Mouse (Mus musculus): ENCODE measurements around the gene Abca5. TPM values are rescaled to one million over a fixed set of nuclear protein-coding genes. Genes with fewer than 3 reads are reported as not detected.

Gene Abca5
- polyA plus RNA-seq, 1 experiment from 2014 or later = 8.7 TPM

DNA sequence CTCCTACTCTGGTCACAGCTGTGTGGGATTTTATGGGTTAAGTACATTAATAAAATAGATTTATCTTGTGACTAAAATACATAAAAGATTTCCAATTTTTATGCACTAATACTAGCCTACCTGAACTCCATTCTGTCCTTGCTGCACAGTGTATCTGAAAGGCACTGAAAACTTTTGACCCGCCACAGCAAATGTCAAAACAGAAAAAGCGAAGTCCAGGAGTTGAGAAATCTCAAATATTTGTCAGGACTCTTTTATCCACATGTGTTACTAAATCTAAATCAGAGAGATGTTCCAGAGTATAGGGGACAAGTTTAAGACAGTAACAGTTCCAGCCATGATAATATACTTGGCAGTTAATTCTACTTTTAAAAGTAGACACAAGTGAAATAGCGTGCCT lies 85.3 kb downstream of the Abca5 start:
- 80% methylated on average over 3 of the region's 3 CpGs for WGBS
- Histone ChIP-seq H3K4me2 (no peak overlapping the region), H3K4me3 (no peak overlapping the region), H3K9me3 (no peaks in the 10 kb centered on the region), H3K27me3 (no peaks in the 10 kb centered on the region), H3K27ac (no peak overlapping the region), H3K36me3 (no peaks in the 10 kb centered on the region), H3K9ac (no peak overlapping the region), H3K4me1 (replicated peaks) (peaks cover 3% of the 10 kb centered on the region)
- no peak for ATAC-seq (ENCODE audit: low FRiP score)

DNA sequence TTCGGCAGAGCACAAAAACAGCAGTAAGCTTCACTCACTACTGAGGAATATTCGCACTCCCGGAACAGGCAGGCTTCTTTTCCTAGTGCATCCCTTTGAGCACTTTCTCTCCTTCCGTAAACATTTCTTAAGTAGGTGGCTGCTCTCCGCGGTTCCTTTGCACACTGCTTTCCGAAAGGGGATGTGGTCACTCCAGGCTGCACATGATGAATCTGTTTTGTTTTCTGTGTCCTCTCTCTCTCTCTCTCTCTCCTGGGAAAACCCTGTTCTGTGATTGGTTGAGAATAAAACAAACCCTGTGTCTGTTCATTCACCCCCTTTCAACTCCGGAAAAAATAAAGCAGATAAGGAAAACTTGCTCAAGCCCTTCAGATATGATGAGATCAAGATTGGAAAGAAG lies 86.0 kb downstream of the Abca5 start, which contains the start of gene Abca6:
Abca6 (minus strand) TSS at position 243 of the 400 bp plus-strand sequence.
- Histone ChIP-seq H3K9ac (peak within 1 kb of the TSS; percentile 46; the same call in 1 of the 2 replicates), H3K27ac (no peak within 1 kb of the TSS)
- no peak for ATAC-seq (ENCODE audit: low FRiP score)

DNA sequence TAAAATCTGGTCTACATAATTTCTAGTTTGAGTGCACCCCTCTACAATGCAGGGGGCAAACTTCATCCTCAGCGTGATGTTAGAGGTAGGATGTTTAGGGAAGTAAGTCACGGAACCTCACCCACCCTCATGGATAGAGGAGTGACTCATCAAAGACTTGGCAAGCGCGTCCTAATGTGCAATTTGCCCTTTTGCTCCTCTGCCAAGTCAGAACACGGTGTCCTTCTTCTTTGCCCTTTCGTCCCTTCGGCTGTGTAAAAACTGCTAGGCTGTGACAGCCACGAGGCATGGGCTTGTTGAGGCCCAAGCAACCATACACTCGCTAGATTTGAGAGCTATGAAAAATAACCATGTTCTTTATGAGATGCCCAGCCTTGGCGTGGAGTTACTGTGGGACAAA lies 92.8 kb downstream of the Abca5 start:
- Histone ChIP-seq H3K4me2 (no peak overlapping the region), H3K27ac (no peak overlapping the region), H3K9me3 (peaks cover 3% of the 10 kb centered on the region; the same call in 1 of the 2 replicates), H3K4me1 (replicated peaks) (no peaks in the 10 kb centered on the region), H3K4me3 (no peak overlapping the region), H3K9ac (no peak overlapping the region), H3K27me3 (no peaks in the 10 kb centered on the region), H3K36me3 (no peaks in the 10 kb centered on the region)
- no peak for ATAC-seq (ENCODE audit: low FRiP score)
- WGBS = 89% methylated on average over 10 of the region's 10 CpGs

More for the DNA sequence above, 86.0 kb downstream of the Abca5 start, which contains the start of gene Abca6:
- no peaks in the 10 kb centered on the region for H3K27me3 ChIP-seq
- peaks cover 3% of the 10 kb centered on the region for H3K4me1 ChIP-seq (replicated peaks)
- peak within 1 kb of the TSS; percentile 48 for H3K4me2 ChIP-seq
- H3K9me3 ChIP-seq = no peaks in the 10 kb centered on the region
- 14% methylated on average over 8 of the region's 8 CpGs for WGBS
- H3K4me3 ChIP-seq = peak within 1 kb of the TSS; percentile 25
- H3K36me3 ChIP-seq = no peaks in the 10 kb centered on the region

DNA sequence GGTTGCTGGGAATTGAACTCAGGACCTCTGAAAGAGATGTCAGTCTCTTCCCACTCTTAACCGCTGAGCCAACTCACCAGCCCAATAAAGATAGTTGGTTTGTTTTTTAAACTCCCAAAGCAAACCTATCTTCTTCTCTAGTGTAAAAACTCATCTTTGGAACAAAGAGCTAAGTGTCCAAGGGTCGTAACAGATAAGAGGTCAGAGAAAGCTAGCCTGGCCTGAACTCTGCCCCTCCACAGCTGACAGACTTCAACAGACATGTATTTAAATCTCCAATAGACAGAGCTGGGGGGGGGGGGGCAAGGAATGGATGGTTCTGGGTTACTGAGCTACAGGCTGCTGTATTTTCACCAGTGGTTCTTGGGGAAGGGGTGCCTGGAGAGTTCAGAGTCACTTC lies 100.0 kb downstream of the Abca5 start:
- H3K4me3 ChIP-seq = no peak overlapping the region
- 96% methylated on average over 2 of the region's 2 CpGs for WGBS
- H3K36me3 ChIP-seq = no peaks in the 10 kb centered on the region
- H3K9ac ChIP-seq = no peak overlapping the region
- H3K9me3 ChIP-seq = peaks cover 6% of the 10 kb centered on the region; the same call in 1 of the 2 replicates
- no peaks in the 10 kb centered on the region for H3K27me3 ChIP-seq
- H3K27ac ChIP-seq = no peak overlapping the region
- H3K4me2 ChIP-seq = no peak overlapping the region
- H3K4me1 ChIP-seq (replicated peaks) = no peaks in the 10 kb centered on the region
- ATAC-seq (ENCODE audit: low FRiP score) = no peak

DNA sequence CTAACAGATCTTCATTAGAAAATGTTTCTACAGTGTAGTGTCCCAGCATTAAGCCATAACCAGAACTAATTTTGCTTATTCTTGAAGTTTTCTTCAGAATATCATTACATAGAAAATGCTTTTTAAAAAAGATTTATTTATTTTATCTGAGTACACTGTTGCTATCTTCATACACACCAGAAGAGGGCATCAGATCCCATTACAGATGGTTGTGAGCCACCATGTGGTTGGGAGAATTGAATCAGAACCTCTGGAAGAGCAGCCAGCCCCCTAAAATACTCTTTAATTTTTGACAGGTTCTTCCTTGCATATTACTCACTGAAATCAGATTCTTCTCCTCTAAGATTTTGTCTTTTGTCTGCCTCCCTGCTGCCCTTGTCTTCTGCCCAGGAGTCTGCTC lies 104.5 kb downstream of the Abca5 start:
- Histone ChIP-seq H3K36me3 (no peaks in the 10 kb centered on the region), H3K27me3 (no peaks in the 10 kb centered on the region), H3K9ac (no peak overlapping the region), H3K9me3 (no peaks in the 10 kb centered on the region), H3K4me2 (no peak overlapping the region), H3K27ac (no peak overlapping the region), H3K4me1 (replicated peaks) (no peaks in the 10 kb centered on the region), H3K4me3 (no peak overlapping the region)
- ATAC-seq (ENCODE audit: low FRiP score) = no peak

Other genes starting within 250 kb of the Abca5 start
- gene Abca8a, start 241.7 kb downstream of the Abca5 start, polyA plus RNA-seq (2015; fragmentation: Nextera tagmentation; extraction: Ambion mirVana) = 0.34 and 0.47 TPM in 2 replicates
- 3.1 and 3.5 TPM in 2 replicates for gene Abca9, start 169.5 kb downstream of the Abca5 start, polyA plus RNA-seq (2015; fragmentation: Nextera tagmentation; extraction: Ambion mirVana)
- 0.12 and 0.34 TPM in 2 replicates for gene Abca6, start 85.9 kb downstream of the Abca5 start, polyA plus RNA-seq (2015; fragmentation: Nextera tagmentation; extraction: Ambion mirVana)
- 26.6 and 33.6 TPM in 2 replicates for gene Map2k6, start 61.4 kb upstream of the Abca5 start, polyA plus RNA-seq (2015; fragmentation: Nextera tagmentation; extraction: Ambion mirVana)